Mouse (Mus musculus) limb, embryonic 11.5 days (tissue): ENCODE data around the gene Fem1a. TPM values are rescaled to one million over a fixed set of nuclear protein-coding genes. Genes with fewer than 3 reads are reported as not detected.
A peak's percentile ranks its signal among the peaks of the same experiment; 100 is the strongest.
"Not testable (repeated sequence)": the region's sequence is repeated elsewhere in the genome, so short reads cannot be mapped to it uniquely, and the experiment has no call there.

Experiments
- ATAC-seq: fragments of 200-750 bp; cut with Nextera tagmentation; 2 replicates; pipeline ENCODE4 v1.8.0; 2017; ENCODE audit warnings: low read depth; ENCODE audit not compliant: insufficient number of reproducible peaks, low FRiP score, low TSS enrichment
- DNase-seq: peaks from one replicate; pipeline ENCODE4 v3.0.0-alpha.2; 2015; ENCODE audit warnings: low spot score
- H3K27ac ChIP-seq: fragments of 300-500 bp; sonication (generic); replicated peaks from 2 replicates; pipeline ENCODE4 v1.5.1; 2014; ENCODE audit warnings: low read depth, mild to moderate bottlenecking, low read length
- H3K27me3 ChIP-seq: fragments of 300-500 bp; sonication (generic); 2 replicates; pipeline ENCODE4 v1.6.1; 2014; ENCODE audit warnings: mild to moderate bottlenecking, low read length, mixed read lengths; ENCODE audit not compliant: control insufficient read depth, insufficient read depth
- H3K36me3 ChIP-seq: fragments of 300-500 bp; sonication (generic); 2 replicates; pipeline ENCODE4 v1.6.1; 2014; ENCODE audit warnings: mild to moderate bottlenecking, low read length, moderate library complexity, mixed read lengths; ENCODE audit not compliant: control insufficient read depth, insufficient read depth
- H3K4me1 ChIP-seq: fragments of 300-500 bp; sonication (generic); 2 replicates; pipeline ENCODE4 v1.6.1; 2014; ENCODE audit warnings: low read length, mixed read lengths; ENCODE audit not compliant: control insufficient read depth, insufficient read depth
- H3K4me2 ChIP-seq: fragments of 300-500 bp; sonication (generic); 2 replicates; pipeline ENCODE4 v1.6.1; 2014; ENCODE audit warnings: low read depth, mild to moderate bottlenecking, moderate library complexity; ENCODE audit not compliant: severe bottlenecking
- H3K4me3 ChIP-seq: fragments of 300-500 bp; sonication (generic); 2 replicates; pipeline ENCODE4 v1.5.1; 2014; ENCODE audit warnings: low read depth, low read length
- H3K9ac ChIP-seq: fragments of 300-500 bp; sonication (generic); 2 replicates; pipeline ENCODE4 v1.6.1; 2014; ENCODE audit warnings: mild to moderate bottlenecking, low read length
- H3K9me3 ChIP-seq: fragments of 300-500 bp; sonication (generic); 2 replicates; pipeline ENCODE4 v1.6.1; 2016; ENCODE audit warnings: low read length; ENCODE audit not compliant: control insufficient read depth
- WGBS: fragments of 180-500 bp; shearing (Covaris S2); extraction: QIAGEN DNeasy Blood & Tissue Kit; methylation state at CpG from one replicate; pipeline ENCODE4 v1.1.7; 2014; 5-methylcytosine and 5-hydroxymethylcytosine counted together
- polyA plus RNA-seq: library from polyadenylated mRNA; unstranded; fragments of >200 nt; fragmentation: Nextera tagmentation; extraction: Ambion mirVana; gene quantifications from 2 replicates; pipeline ENCODE4 v1.2.1, GENCODE M21; 2014

The Fem1a gene
- polyA plus RNA-seq, 1 experiment from 2014 or later: 12.5 TPM

GRCm38 (mm10) chr17:56241541-56242401 is 14.8 kb upstream of the Fem1a start:
- Histone ChIP-seq H3K27me3 (no peaks in the 10 kb centered on the region), H3K9ac (no peak overlapping the region), H3K4me3 (no peak overlapping the region), H3K9me3 (no peaks in the 10 kb centered on the region), H3K4me2 (no peak overlapping the region), H3K36me3 (no peaks in the 10 kb centered on the region), H3K27ac (no peak overlapping the region), H3K4me1 (no peaks in the 10 kb centered on the region; the same call in 1 of the 2 replicates)
- DNase-seq: peak; percentile 97
- 0 out of 2 replicates have a peak, but pooled peaks have one; percentile 47 for ATAC-seq
- 1% methylated on average over 33 of the region's 33 CpGs for WGBS

DNA sequence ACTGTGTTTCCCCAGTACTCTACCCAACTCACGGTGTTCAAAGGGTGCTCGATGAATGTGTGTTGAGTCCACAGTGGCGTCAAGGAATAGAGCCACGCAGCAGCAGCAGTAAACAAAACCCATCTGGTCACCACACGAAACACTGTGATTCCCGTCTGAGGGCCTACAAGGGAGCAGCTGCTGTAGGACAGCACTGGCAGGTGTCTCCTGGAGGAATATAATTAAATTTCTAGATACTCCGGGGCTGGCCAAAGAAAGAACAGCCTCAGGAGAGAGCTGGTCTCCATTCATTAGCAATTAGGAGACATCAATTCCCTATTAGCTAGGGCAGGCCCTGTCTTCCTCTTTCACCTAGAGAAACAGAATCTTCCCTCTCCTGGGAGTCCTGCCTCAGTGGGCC is 11.0 kb upstream of the Fem1a start:
- H3K9ac ChIP-seq: no peak overlapping the region
- WGBS: 65% methylated on average over 7 of the region's 7 CpGs
- no peak overlapping the region for H3K4me2 ChIP-seq
- DNase-seq (no peak), ATAC-seq (no peak)
- H3K4me3 ChIP-seq: no peak overlapping the region
- no peaks in the 10 kb centered on the region; the same call in 1 of the 2 replicates for H3K4me1 ChIP-seq
- H3K36me3 ChIP-seq: no peaks in the 10 kb centered on the region
- H3K27me3 ChIP-seq: no peaks in the 10 kb centered on the region
- no peak overlapping the region for H3K27ac ChIP-seq
- H3K9me3 ChIP-seq: no peaks in the 10 kb centered on the region

GRCm38 (mm10) chr17:56251136-56251829 is 5.3 kb upstream of the Fem1a start:
- WGBS: 27% methylated on average over 6 of the region's 6 CpGs
- H3K36me3 ChIP-seq: no peaks in the 10 kb centered on the region
- H3K4me1 ChIP-seq: peaks cover 5% of the 10 kb centered on the region; the same call in 1 of the 2 replicates
- no peak for ATAC-seq
- H3K27me3 ChIP-seq: no peaks in the 10 kb centered on the region
- H3K9ac ChIP-seq: no peak overlapping the region
- no peak overlapping the region for H3K4me2 ChIP-seq
- no peaks in the 10 kb centered on the region for H3K9me3 ChIP-seq
- H3K4me3 ChIP-seq: no peak overlapping the region
- peak; percentile 82 for DNase-seq
- H3K27ac ChIP-seq: 0 out of 2 replicates have a peak overlapping the region, but pooled peaks have one; percentile 2

DNA sequence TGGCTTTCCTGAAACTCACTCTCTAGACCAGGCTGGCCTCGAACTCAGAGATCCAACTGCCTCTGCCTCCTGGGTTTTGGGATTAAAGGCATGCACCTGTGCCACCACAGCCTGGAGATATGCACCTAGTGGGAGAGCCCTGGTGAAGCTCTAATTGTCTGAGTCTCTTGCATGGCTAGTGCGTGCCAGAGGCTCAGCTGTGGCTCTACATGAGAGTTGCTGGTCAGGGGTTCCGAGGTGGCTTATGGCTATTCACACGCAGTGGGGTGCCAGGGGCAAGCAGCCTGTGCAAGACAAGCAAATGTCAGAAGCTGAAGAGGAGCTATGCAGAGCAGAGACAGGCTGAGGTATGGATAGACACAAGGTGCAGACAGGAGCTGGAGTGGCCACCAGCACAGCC is 1.9 kb upstream of the Fem1a start:
- DNase-seq: no peak
- Histone ChIP-seq H3K9me3 (no peaks in the 10 kb centered on the region), H3K9ac (no peak overlapping the region), H3K4me2 (no peak overlapping the region), H3K36me3 (peaks cover 4% of the 10 kb centered on the region; the same call in 1 of the 2 replicates), H3K4me3 (no peak overlapping the region), H3K4me1 (peaks cover 8% of the 10 kb centered on the region; the same call in 1 of the 2 replicates), H3K27ac (no peak overlapping the region), H3K27me3 (no peaks in the 10 kb centered on the region)
- no peak for ATAC-seq
- 85% methylated on average over 4 of the region's 4 CpGs for WGBS

- H3K9me3 ChIP-seq: no peaks in the 10 kb centered on the region
- peak overlapping the region; percentile 65 for H3K4me3 ChIP-seq
- no peaks in the 10 kb centered on the region for H3K27me3 ChIP-seq
- H3K27ac ChIP-seq: peak overlapping the region; percentile 56; the same call in 1 of the 2 replicates
- H3K4me2 ChIP-seq: peak overlapping the region; percentile 67
- 24% methylated on average over 9 of the region's 9 CpGs for WGBS
- DNase-seq (peak; percentile 68), ATAC-seq (peak; percentile 3; the same call in 1 of the 2 replicates)
- H3K4me1 ChIP-seq: peaks cover 8% of the 10 kb centered on the region; the same call in 1 of the 2 replicates
- H3K36me3 ChIP-seq: peaks cover 4% of the 10 kb centered on the region; the same call in 1 of the 2 replicates
- no peak overlapping the region; the same call in 1 of the 2 replicates for H3K9ac ChIP-seq
Observed at GRCm38 (mm10) chr17:56255429-56255828, 1.2 kb upstream of the Fem1a start.

DNA sequence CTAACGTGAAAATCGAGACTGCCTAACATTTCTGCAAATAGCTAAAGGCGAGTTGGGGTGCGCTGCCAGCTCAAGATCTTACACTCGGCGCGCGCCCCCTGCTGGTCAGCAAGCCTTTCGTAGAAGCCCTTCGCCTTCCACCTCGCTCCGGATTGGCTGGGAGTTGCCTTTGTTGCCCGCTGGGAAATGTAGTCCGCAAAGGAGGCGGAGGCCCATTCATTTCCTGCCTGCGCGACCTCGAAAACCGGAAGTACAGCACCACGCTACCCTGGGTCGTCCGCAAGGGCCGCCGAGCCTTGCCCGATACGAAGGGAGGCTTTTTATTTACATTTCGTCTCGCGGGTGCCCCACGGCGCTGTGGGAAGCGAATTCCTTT is 759 bp upstream of the Fem1a start:
- Histone ChIP-seq H3K4me1 (peaks cover 6% of the 10 kb centered on the region; the same call in 1 of the 2 replicates), H3K9ac (no peak overlapping the region), H3K27me3 (no peaks in the 10 kb centered on the region), H3K4me2 (peak overlapping the region; percentile 67), H3K27ac (peak overlapping the region; percentile 56; the same call in 1 of the 2 replicates), H3K4me3 (peak overlapping the region; percentile 65), H3K36me3 (peaks cover 4% of the 10 kb centered on the region; the same call in 1 of the 2 replicates), H3K9me3 (no peaks in the 10 kb centered on the region)
- peak; percentile 83 for ATAC-seq
- under 1% methylated on average over 32 of the region's 32 CpGs for WGBS
- DNase-seq: peak; percentile 99

DNA sequence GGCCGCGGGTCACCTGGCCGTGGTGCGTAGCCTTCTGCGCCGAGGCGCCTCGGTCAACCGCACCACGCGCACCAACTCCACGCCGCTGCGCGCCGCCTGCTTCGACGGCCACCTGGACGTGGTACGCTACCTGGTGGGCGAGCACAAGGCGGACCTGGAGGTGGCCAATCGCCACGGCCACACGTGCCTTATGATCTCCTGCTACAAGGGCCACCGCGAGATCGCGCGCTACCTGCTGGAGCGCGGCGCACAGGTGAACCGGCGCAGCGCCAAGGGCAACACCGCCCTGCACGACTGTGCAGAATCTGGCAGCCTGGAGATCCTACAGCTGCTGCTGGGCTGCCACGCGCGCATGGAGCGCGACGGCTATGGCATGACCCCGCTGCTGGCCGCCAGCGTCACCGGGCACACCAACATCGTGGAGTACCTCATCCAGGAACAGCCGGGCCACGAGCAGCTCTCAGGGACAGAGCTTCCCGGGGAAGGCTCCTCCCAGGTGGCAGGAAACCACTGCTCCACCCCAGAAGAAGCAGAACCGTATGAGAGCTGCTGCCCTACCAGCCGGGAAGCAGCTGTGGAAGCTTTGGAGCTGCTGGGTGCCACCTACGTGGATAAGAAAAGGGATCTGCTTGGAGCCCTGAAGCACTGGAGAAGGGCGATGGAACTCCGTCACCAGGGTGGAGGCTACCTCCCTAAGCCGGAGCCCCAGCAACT is 728 bp downstream of the Fem1a start:
- 0 out of 2 replicates have a peak, but pooled peaks cover 3% of the 10 kb centered on the region for H3K4me1 ChIP-seq

DNA sequence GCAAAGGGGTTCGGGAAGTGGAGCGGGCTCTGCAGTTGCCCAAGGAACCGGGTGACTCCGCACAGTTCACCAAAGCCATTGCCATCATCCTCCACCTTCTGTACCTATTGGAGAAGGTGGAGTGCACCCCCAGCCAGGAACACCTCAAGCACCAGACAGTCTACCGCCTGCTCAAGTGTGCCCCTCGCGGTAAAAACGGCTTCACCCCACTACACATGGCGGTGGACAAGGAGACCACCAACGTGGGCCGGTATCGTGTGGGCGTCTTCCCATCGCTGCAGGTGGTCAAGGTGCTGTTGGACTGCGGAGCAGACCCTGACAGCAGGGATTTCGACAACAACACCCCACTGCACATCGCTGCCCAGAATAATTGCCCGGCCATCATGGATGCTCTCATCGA is 1.7 kb downstream of the Fem1a start:
- 94% methylated on average over 19 of the region's 19 CpGs for WGBS
- H3K4me3 ChIP-seq, DNase-seq, H3K27me3 ChIP-seq, H3K27ac ChIP-seq, H3K9ac ChIP-seq, H3K4me2 ChIP-seq, H3K9me3 ChIP-seq, H3K4me1 ChIP-seq, ATAC-seq: not testable (repeated sequence)
- peaks cover 12% of the 10 kb centered on the region for H3K36me3 ChIP-seq

More for the DNA sequence above, 728 bp downstream of the Fem1a start:
- Histone ChIP-seq H3K27ac (no peak overlapping the region), H3K9ac (peak overlapping the region; percentile 43; the same call in 1 of the 2 replicates), H3K36me3 (peaks cover 12% of the 10 kb centered on the region), H3K4me3 (peak overlapping the region; percentile 65), H3K9me3 (no peaks in the 10 kb centered on the region), H3K4me2 (peak overlapping the region; percentile 90), H3K27me3 (no peaks in the 10 kb centered on the region)
- DNase-seq (no peak), ATAC-seq (no peak)
- WGBS: 10% methylated on average over 53 of the region's 58 CpGs
